Mouse (Mus musculus) midbrain, embryonic 13.5 days (tissue): ENCODE measurements at regions not wholly inside any gene's neighbourhood (a gene's known extent, or its start where the extent isn't known, plus 50 kb on each side); places are given as distances from the start of the nearest gene placed in this dataset.

ENCODE experiments used
- ATAC-seq: fragments of 200-750 bp; cut with Nextera tagmentation; 2 replicates; pipeline ENCODE4 v1.8.0; 2017; ENCODE audit warnings: mild to moderate bottlenecking, moderate TSS enrichment, moderate library complexity
- H3K27ac ChIP-seq: fragments of 300-500 bp; sonication (generic); 2 replicates; pipeline ENCODE4 v1.5.1; 2015; ENCODE audit warnings: inconsistent platforms, mild to moderate bottlenecking, moderate library complexity
- H3K27me3 ChIP-seq: fragments of 300-500 bp; sonication (generic); 2 replicates; pipeline ENCODE4 v1.6.1; 2015; ENCODE audit warnings: mild to moderate bottlenecking, inconsistent platforms
- H3K36me3 ChIP-seq: fragments of 300-500 bp; sonication (generic); 2 replicates; pipeline ENCODE4 v1.6.1; 2015; ENCODE audit warnings: mild to moderate bottlenecking, inconsistent platforms
- H3K4me1 ChIP-seq: fragments of 300-500 bp; sonication (generic); replicated peaks from 2 replicates; pipeline ENCODE4 v1.6.1; 2015; ENCODE audit warnings: inconsistent platforms
- H3K4me2 ChIP-seq: fragments of 300-500 bp; sonication (generic); replicated peaks from 2 replicates; pipeline ENCODE4 v1.6.1; 2015; ENCODE audit warnings: moderate library complexity, mild to moderate bottlenecking, inconsistent platforms
- H3K4me3 ChIP-seq: fragments of 300-500 bp; sonication (generic); replicated peaks from 2 replicates; pipeline ENCODE4 v1.5.1; 2015; ENCODE audit warnings: mild to moderate bottlenecking, inconsistent platforms
- H3K9ac ChIP-seq: fragments of 300-500 bp; sonication (generic); replicated peaks from 2 replicates; pipeline ENCODE4 v1.6.1; 2015; ENCODE audit warnings: mild to moderate bottlenecking, inconsistent platforms
- H3K9me3 ChIP-seq: fragments of 300-500 bp; sonication (generic); 2 replicates; pipeline ENCODE4 v1.6.1; 2016; ENCODE audit warnings: mild to moderate bottlenecking, inconsistent platforms
- WGBS: fragments of 180-500 bp; shearing (Covaris S2); methylation state at CpG from one replicate; pipeline ENCODE4 v1.1.7; 2015; 5-methylcytosine and 5-hydroxymethylcytosine counted together

DNA sequence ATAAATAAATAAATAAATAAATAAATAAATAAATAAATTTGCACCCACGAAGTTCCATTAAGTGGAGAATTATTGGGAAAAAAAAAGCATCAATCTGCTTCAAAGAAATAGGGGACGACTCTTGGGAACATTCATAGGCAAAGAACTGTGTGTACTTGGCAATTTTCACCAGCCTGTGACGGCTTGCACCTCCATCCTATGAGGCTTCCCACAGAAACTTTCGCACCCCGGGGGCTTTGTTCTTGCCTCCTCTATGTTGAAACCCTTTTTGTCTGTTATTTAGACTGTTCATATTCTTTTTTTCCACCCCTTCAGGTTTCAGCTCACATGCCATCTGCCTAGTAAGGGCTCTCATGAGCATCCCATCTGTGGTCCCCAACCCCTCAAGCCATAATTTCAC, 570.0 kb downstream of the Ttll7 start:
- ATAC-seq, result no peak
- Histone ChIP-seq H3K9ac (no peak overlapping the region), H3K4me1 (peaks cover 9% of the 10 kb centered on the region)

DNA sequence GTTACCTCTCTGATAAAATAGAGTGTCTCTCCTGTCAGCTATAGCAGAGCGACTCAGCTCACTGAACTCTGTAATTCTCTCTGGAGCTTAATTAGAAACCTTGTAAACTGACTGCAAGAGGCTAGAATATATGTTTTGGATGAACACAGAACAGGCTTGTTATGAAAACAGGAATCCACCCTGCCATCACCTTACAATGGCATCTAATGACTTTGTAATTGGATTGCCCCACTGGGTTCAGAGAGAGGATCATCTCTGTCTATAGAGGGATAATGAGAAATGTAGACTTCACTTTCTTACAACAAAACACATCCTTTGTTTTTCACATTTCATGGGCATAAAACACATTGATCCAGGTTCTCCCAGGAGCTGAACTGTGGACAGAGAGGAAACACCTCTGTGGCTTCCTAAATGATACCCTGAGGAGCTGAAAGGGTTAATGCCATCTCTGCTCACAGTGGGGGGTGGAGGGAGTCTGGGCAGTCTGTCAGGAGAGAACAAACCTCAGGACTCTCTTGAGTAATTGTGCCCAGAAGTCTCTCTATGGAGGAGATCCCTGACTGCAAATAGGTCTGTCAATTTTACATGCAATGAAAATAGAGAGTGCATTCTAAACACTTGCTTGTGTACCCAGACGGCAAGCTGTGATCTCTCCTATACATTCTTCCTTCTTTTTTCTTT, 571.9 kb downstream of the Ttll7 start:
- ATAC-seq, result no peak
- 15% methylated on average over 2 of the region's 2 CpGs for WGBS
- peaks cover 9% of the 10 kb centered on the region for H3K4me1 ChIP-seq
- no peak overlapping the region for H3K4me3 ChIP-seq
- H3K9ac ChIP-seq, result no peak overlapping the region
- H3K9me3 ChIP-seq, result peaks cover 3% of the 10 kb centered on the region; the same call in 1 of the 2 replicates
- H3K4me2 ChIP-seq, result no peak overlapping the region
- H3K36me3 ChIP-seq, result no peaks in the 10 kb centered on the region
- H3K27me3 ChIP-seq, result no peaks in the 10 kb centered on the region
- H3K27ac ChIP-seq, result no peak overlapping the region

More for the DNA sequence above, 570.0 kb downstream of the Ttll7 start:
- Histone ChIP-seq H3K36me3 (no peaks in the 10 kb centered on the region), H3K4me2 (no peak overlapping the region), H3K27me3 (no peaks in the 10 kb centered on the region), H3K9me3 (peaks cover 3% of the 10 kb centered on the region; the same call in 1 of the 2 replicates), H3K27ac (no peak overlapping the region), H3K4me3 (no peak overlapping the region)
- WGBS, result 84% methylated on average over 5 of the region's 5 CpGs

DNA sequence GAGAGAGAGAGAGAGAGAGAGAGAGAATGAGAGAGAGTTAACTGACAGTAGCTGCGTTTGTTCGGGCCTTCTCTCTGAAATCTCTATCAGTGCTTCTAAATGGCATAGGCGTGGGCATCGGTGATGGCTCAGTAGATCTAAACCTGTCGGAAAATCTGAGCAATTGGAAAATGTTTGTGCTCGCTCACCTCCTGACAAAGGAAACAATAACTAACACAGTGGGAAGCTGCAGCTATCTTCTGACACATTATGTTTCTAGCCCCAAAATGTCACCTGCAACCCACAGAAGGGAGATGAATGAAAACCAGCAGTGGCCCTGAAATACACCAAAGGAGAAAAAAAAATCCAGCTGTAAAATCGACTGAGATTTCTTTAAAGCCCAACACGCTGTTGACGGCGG, 576.7 kb downstream of the Ttll7 start:
- Histone ChIP-seq H3K9ac (no peak overlapping the region), H3K27ac (no peak overlapping the region), H3K36me3 (no peaks in the 10 kb centered on the region), H3K4me1 (peaks cover 5% of the 10 kb centered on the region), H3K4me3 (no peak overlapping the region), H3K27me3 (no peaks in the 10 kb centered on the region), H3K4me2 (no peak overlapping the region), H3K9me3 (peaks cover 3% of the 10 kb centered on the region; the same call in 1 of the 2 replicates)
- 45% methylated on average over 10 of the region's 10 CpGs for WGBS
- ATAC-seq, result no peak

DNA sequence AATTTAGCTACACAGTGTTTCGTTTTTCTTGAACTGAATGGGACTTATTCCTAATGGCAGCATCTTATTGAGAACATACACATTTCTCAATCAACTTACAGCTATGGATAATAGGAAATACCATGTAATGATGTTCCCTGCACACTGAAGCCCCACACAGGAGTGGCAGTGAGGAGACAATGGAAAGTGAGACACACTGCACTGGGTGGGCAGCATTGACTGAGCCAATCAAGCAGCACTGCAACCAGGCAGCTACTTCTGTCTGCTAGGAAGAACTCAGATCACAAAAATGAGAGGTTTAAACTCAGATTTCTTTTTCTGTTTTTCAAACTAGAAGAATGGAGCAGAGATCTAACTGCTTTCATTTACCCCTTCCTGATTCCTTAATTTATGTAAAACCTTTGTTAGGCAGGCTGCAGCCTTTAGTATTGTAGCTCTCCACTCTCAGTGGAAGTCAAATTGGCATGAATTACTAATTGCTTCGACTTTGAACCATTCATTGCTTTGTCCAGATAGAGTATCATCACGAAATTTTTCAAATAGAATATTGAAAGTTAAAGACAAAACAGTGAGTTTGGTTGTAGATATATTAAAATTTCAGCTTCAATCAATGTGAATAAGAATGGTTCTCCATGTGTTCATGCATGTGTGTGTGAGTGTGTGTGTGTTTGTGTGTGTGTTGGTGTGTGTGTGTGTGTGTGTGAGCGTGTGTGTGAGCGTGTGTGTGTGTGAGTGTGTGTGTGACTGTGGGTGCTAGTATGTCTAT, 590.9 kb downstream of the Ttll7 start:
- H3K4me1 ChIP-seq, result peaks cover 16% of the 10 kb centered on the region
- H3K27ac ChIP-seq, result no peak overlapping the region; the same call in 1 of the 2 replicates
- H3K9me3 ChIP-seq, result no peaks in the 10 kb centered on the region
- no peaks in the 10 kb centered on the region for H3K27me3 ChIP-seq
- H3K4me2 ChIP-seq, result no peak overlapping the region
- no peak overlapping the region for H3K9ac ChIP-seq
- H3K4me3 ChIP-seq, result no peak overlapping the region
- WGBS, result 54% methylated on average over 5 of the region's 5 CpGs
- H3K36me3 ChIP-seq, result no peaks in the 10 kb centered on the region
- peak; percentile 88 for ATAC-seq

DNA sequence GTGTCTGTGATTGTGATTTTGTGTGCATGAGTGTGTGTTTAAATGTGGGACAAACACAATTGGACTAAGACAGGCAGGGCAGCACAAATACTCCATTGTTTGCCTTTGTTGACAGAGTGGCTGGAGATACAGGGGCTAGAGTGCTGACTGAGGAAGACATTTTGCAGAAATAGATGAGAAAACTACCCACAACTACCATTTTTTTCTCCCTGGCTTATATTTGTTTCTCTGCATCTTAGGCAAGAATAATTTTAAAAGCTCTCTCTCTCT, 591.5 kb downstream of the Ttll7 start:
- ATAC-seq, result 0 out of 2 replicates have a peak, but pooled peaks have one; percentile 40
- Histone ChIP-seq H3K9ac (no peak overlapping the region), H3K9me3 (no peaks in the 10 kb centered on the region), H3K4me3 (no peak overlapping the region), H3K4me2 (no peak overlapping the region), H3K27ac (no peak overlapping the region; the same call in 1 of the 2 replicates), H3K4me1 (peaks cover 16% of the 10 kb centered on the region), H3K36me3 (no peaks in the 10 kb centered on the region), H3K27me3 (no peaks in the 10 kb centered on the region)

DNA sequence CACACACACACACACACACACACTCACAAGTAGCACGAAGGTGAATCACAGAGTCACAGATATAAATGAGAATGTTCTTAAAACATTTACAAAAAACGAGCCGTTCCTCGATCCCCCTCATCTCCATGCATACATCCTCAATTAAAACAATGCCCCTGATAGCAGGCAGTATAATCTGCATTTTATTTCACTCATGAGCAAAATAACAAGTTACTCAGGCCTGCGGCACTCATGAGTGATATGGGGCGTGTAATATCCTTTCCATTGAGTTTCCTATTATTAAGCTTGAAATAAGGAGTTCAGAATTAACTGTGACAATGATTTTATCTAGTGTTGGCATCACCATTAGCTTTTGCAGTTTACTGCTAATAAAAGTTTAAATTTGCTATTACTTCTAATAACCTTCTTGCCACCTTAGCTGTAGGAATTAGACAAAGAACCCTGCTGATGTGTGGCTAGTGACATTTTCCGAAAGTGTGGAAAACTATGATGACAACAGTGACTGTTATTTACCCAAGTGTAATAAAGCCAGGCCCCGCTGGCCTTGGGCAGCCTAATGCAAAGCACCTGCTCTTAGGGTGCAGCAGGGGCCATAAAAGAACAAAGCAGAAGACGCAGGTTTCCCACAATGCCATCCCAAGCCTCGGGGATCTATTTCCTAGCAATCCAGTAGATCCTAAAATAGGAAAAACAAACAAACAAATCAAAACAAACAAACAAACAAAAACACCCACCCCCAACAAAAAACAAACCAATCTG, 592.0 kb downstream of the Ttll7 start:
- Histone ChIP-seq H3K4me1 (peaks cover 16% of the 10 kb centered on the region), H3K36me3 (no peaks in the 10 kb centered on the region), H3K9me3 (no peaks in the 10 kb centered on the region), H3K4me2 (no peak overlapping the region), H3K27ac (no peak overlapping the region), H3K4me3 (no peak overlapping the region), H3K27me3 (no peaks in the 10 kb centered on the region), H3K9ac (no peak overlapping the region)
- ATAC-seq, result no peak
- 70% methylated on average over 10 of the region's 10 CpGs for WGBS

DNA sequence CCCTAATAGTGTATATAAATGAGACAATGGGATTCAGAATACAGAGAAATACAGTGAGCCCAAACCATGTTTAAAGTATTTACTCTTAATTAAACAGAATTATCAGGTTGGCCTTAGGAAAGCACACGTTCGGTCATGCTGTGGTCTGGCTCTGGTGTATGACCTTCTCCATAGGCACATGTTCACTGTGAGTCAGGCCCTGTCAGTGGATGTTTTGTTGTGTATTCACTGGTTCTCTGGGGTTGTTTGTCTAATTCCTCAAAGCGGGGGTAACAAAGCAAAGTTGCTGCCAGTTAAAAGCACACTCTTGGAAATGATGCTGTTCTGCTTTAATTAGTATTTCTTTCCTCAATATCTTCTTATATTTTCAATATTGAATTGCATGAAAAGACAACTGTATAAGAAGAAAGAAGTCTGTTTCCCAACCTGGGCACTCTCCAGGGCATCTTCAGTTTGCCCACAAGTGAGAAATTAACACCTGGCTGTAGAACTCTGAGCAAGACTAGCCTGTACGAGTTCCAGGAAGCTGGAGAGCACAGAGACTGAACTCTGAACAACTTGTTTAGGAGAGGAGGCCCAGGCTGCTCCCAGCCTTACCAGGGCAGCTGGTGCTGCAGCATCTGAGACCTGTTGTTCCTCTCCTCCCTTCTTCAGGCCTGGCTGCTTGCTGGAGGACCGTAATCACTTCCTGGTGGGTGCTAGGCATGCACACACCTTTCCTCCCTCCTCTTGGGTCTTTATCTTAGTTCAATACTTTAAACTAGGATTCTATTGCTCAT, 593.1 kb downstream of the Ttll7 start:
- H3K4me2 ChIP-seq, result no peak overlapping the region
- H3K36me3 ChIP-seq, result no peaks in the 10 kb centered on the region
- ATAC-seq, result no peak
- H3K9me3 ChIP-seq, result no peaks in the 10 kb centered on the region
- 89% methylated on average over 5 of the region's 5 CpGs for WGBS
- no peak overlapping the region for H3K27ac ChIP-seq
- no peaks in the 10 kb centered on the region for H3K27me3 ChIP-seq
- peaks cover 16% of the 10 kb centered on the region for H3K4me1 ChIP-seq
- no peak overlapping the region for H3K4me3 ChIP-seq
- no peak overlapping the region for H3K9ac ChIP-seq

DNA sequence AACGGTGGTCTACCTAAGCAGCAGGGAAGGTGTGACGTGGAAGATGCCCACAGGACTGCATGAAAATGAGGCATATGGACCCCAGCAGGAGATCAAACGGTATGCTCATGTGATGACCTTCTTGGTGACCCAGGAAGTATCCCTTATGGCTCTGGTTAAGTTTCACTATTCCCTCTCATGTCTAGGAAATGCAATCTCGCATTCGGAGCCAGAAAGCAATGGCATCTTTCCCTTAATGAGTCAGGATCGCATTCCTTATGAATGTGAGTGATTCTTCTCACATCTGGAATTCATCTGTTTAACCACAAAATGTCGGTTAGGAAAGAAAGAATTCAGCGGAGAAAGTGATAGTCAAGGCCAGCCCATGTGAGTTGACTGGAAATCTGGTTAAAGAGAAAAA, 593.7 kb downstream of the Ttll7 start:
- no peaks in the 10 kb centered on the region for H3K36me3 ChIP-seq
- ATAC-seq, result no peak
- H3K27ac ChIP-seq, result no peak overlapping the region
- H3K4me3 ChIP-seq, result no peak overlapping the region
- no peaks in the 10 kb centered on the region for H3K27me3 ChIP-seq
- no peak overlapping the region for H3K9ac ChIP-seq
- H3K9me3 ChIP-seq, result no peaks in the 10 kb centered on the region
- 90% methylated on average over 8 of the region's 8 CpGs for WGBS
- H3K4me1 ChIP-seq, result peaks cover 16% of the 10 kb centered on the region
- H3K4me2 ChIP-seq, result no peak overlapping the region

DNA sequence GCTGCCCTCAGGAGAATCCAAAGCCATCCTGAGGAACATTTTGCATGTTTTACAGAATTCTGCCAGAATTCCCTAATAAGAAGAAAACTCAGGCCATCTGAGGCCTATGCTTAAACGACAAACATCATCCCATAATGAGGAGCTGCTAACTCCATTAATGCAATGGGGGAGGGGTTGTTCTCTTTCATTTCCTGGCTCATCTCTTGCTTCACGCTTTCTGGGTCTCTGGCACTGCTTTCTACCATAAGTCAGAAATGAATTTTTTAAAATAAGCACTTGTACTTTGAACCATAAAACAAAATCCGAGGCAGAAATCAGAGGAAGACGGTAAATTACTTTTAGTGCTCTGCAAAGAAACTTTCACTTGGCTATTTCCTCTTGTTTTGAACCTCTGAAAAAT, 600.0 kb downstream of the Ttll7 start:
- no peak overlapping the region for H3K4me2 ChIP-seq
- H3K27ac ChIP-seq, result no peak overlapping the region
- no peaks in the 10 kb centered on the region for H3K9me3 ChIP-seq
- no peaks in the 10 kb centered on the region for H3K27me3 ChIP-seq
- H3K36me3 ChIP-seq, result no peaks in the 10 kb centered on the region
- 67% methylated on average over 4 of the region's 4 CpGs for WGBS
- H3K9ac ChIP-seq, result no peak overlapping the region
- H3K4me3 ChIP-seq, result no peak overlapping the region
- peaks cover 10% of the 10 kb centered on the region; the same call in 1 of the 2 replicates for H3K4me1 ChIP-seq
- no peak for ATAC-seq

DNA sequence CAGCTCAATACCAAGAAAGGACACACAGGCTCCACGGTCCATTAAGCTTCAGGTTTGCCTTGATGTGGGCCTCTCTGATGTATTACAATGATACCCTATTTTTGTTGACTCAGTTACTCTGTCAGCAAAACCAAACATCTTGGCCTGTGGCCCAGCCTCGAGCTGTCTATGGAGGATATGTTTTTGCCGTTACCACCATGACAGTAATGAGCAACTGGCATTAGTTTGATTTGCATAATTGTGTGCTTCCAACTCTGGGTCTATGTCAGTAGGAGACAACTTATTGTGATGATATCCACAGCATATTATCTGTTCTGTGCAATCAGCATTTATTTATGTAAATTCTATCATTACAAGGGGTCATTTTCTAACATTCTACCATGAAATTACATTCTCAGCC, 603.2 kb downstream of the Ttll7 start:
- Histone ChIP-seq H3K4me1 (peaks cover 13% of the 10 kb centered on the region; the same call in 1 of the 2 replicates), H3K36me3 (no peaks in the 10 kb centered on the region), H3K9ac (no peak overlapping the region), H3K9me3 (no peaks in the 10 kb centered on the region), H3K27ac (no peak overlapping the region), H3K4me3 (no peak overlapping the region), H3K27me3 (no peaks in the 10 kb centered on the region), H3K4me2 (no peak overlapping the region)
- peak; percentile 48 for ATAC-seq
- WGBS, result 68% methylated on average over 3 of the region's 3 CpGs

DNA sequence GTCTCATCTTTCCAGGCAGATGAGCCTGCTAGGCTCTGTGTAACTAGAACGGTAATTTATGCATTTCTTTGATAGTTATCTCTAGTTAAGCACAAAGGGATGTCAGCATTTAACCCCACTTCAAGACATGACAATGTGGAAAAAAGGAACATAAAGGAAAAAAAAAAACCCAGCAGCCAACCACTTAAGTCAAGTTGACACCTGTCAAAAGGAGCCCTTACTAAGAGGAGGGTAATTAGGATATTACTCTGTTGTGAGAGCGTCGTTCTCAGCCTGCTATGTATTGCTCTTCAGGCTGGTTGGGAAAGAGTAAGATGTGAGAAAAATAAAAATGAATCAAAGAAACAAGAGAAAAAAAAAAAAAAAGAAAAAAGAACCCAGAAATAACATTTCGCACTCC, 604.1 kb downstream of the Ttll7 start:
- Histone ChIP-seq H3K4me3 (no peak overlapping the region), H3K9ac (no peak overlapping the region)
- WGBS, result 42% methylated on average over 4 of the region's 4 CpGs

More for the DNA sequence above, 604.1 kb downstream of the Ttll7 start:
- no peak overlapping the region for H3K4me2 ChIP-seq
- H3K27ac ChIP-seq, result no peak overlapping the region
- H3K27me3 ChIP-seq, result no peaks in the 10 kb centered on the region
- peaks cover 13% of the 10 kb centered on the region; the same call in 1 of the 2 replicates for H3K4me1 ChIP-seq
- no peaks in the 10 kb centered on the region for H3K9me3 ChIP-seq
- H3K36me3 ChIP-seq, result no peaks in the 10 kb centered on the region
- no peak for ATAC-seq
